31 mouse cellular contexts compared by ENCODE assay signal in the genomic region with DNA sequence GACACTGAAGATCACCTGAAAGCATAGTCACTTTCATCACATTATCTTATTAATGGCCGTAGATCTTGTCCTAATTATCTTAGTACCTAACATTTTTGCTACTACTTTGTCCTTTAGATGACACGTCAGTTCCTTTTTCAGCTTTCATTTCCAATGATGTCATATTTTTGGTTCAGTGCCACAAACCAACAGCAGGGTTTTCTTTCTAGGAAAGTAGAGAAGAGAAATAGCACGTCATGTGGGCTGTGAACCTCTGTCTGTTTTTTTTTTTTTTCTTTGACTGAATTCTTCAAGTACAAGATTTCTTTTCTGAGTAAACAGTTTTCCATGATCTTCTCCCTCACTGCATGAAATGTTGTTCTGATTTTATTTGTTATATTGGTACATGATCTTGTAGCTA. TPM values are rescaled to one million over a fixed set of nuclear protein-coding genes. Genes with fewer than 3 reads are reported as not detected.
"Had no signal": no experiment of that assay in that cellular context is flagged by ENCODE, and none has a peak within 500 bp of the region (broad histone marks: within the 10 kb centered on the region; RNA-seq: fewer than 3 reads in every experiment).

No protein-coding gene starts in this region.

- DNase-seq: kidney, adult 2 months; kidney, postnatal 25 days; layer of hippocampus, adult 9-11 months; liver; lung, adult 18-20 months; lung, postnatal 10 days; lung, postnatal 36 days; retina, postnatal 1 day; thymus, adult 2 months; thymus, postnatal 25 days had no signal

- H3K36me3 ChIP-seq: limb, embryonic 10.5 days; limb, embryonic 13.5 days; liver, embryonic 12.5 days; liver, embryonic 15.5 days; lung, embryonic 15.5 days; midbrain, embryonic 12.5 days; midbrain, embryonic 15.5 days; neural tube, embryonic 12.5 days; neural tube, embryonic 15.5 days had no signal

- H3K9ac ChIP-seq: limb, embryonic 13.5 days; liver, embryonic 12.5 days; liver, embryonic 15.5 days; lung, embryonic 15.5 days; midbrain, embryonic 12.5 days; midbrain, embryonic 15.5 days; neural tube, embryonic 12.5 days; neural tube, embryonic 15.5 days had no signal

- H3K4me2 ChIP-seq: limb, embryonic 13.5 days; liver, embryonic 12.5 days; liver, embryonic 15.5 days; lung, embryonic 15.5 days; midbrain, embryonic 12.5 days; midbrain, embryonic 15.5 days; neural tube, embryonic 12.5 days; neural tube, embryonic 15.5 days had no signal

- H3K4me1 ChIP-seq: limb, embryonic 10.5 days; limb, embryonic 13.5 days; liver, embryonic 12.5 days; liver, embryonic 15.5 days; lung, embryonic 15.5 days; midbrain, embryonic 12.5 days; midbrain, embryonic 15.5 days; neural tube, embryonic 12.5 days; neural tube, embryonic 15.5 days had no signal

- ATAC-seq: liver, embryonic 12.5 days; midbrain, embryonic 15.5 days had no signal

- H3K27me3 ChIP-seq: limb, embryonic 13.5 days; liver, embryonic 15.5 days; lung, embryonic 15.5 days; midbrain, embryonic 12.5 days; midbrain, embryonic 15.5 days; neural tube, embryonic 12.5 days; neural tube, embryonic 15.5 days had no signal

- H3K4me3 ChIP-seq: layer of hippocampus, adult 2 months; limb, embryonic 10.5 days; limb, embryonic 13.5 days; liver, embryonic 12.5 days; liver, embryonic 15.5 days; lung, embryonic 15.5 days; midbrain, embryonic 12.5 days; midbrain, embryonic 15.5 days; neural tube, embryonic 12.5 days; neural tube, embryonic 15.5 days had no signal

- H3K27ac ChIP-seq: kidney, postnatal 0 days; layer of hippocampus, adult 2 months; limb, embryonic 10.5 days; limb, embryonic 13.5 days; liver, embryonic 12.5 days; liver, embryonic 15.5 days; lung, embryonic 15.5 days; midbrain, embryonic 12.5 days; midbrain, embryonic 15.5 days; neural tube, embryonic 12.5 days; neural tube, embryonic 15.5 days; stomach, postnatal 0 days had no signal

- H3K9me3 ChIP-seq: limb, embryonic 10.5 days; limb, embryonic 13.5 days; liver, embryonic 12.5 days; liver, embryonic 15.5 days; lung, embryonic 15.5 days; midbrain, embryonic 12.5 days; midbrain, embryonic 15.5 days; neural tube, embryonic 12.5 days; neural tube, embryonic 15.5 days had no signal

RNA-seq across cellular contexts. Expression of gene Ifna4, which starts 1.6 kb away (rescaled TPM):
- total RNA-seq: layer of hippocampus, adult 2 months; layer of hippocampus, postnatal 25 days; left cerebral cortex, adult 18-20 months; left cerebral cortex, postnatal 25 days had no signal
- polyA plus RNA-seq: kidney, adult 2 months; kidney, embryonic 14.5 days; kidney, postnatal 0 days; large intestine, adult 2 months; limb, embryonic 10.5 days; limb, embryonic 13.5 days; liver, embryonic 12.5 days; liver, embryonic 15.5 days; lung, embryonic 15.5 days; midbrain, embryonic 12.5 days; midbrain, embryonic 15.5 days; neural tube, embryonic 12.5 days; neural tube, embryonic 15.5 days; small intestine, adult 2 months; spleen, adult 2 months; stomach, embryonic 14.5 days; stomach, postnatal 0 days; thymus, adult 2 months; urinary bladder, adult 2 months had no signal

RNA-seq across cellular contexts. Expression of gene Ifna5, which starts 4.7 kb away (rescaled TPM):
- total RNA-seq: layer of hippocampus, adult 2 months; layer of hippocampus, postnatal 25 days; left cerebral cortex, adult 18-20 months; left cerebral cortex, postnatal 25 days had no signal
- polyA plus RNA-seq: kidney, adult 2 months; kidney, embryonic 14.5 days; kidney, postnatal 0 days; large intestine, adult 2 months; limb, embryonic 10.5 days; limb, embryonic 13.5 days; liver, embryonic 12.5 days; liver, embryonic 15.5 days; lung, embryonic 15.5 days; midbrain, embryonic 12.5 days; midbrain, embryonic 15.5 days; neural tube, embryonic 12.5 days; neural tube, embryonic 15.5 days; small intestine, adult 2 months; spleen, adult 2 months; stomach, embryonic 14.5 days; stomach, postnatal 0 days; thymus, adult 2 months; urinary bladder, adult 2 months had no signal

RNA-seq across cellular contexts. Expression of gene Ifna1, which starts 9.8 kb away (rescaled TPM):
- total RNA-seq: layer of hippocampus, adult 2 months; layer of hippocampus, postnatal 25 days; left cerebral cortex, adult 18-20 months; left cerebral cortex, postnatal 25 days had no signal
- polyA plus RNA-seq: kidney, adult 2 months; kidney, embryonic 14.5 days; kidney, postnatal 0 days; large intestine, adult 2 months; limb, embryonic 10.5 days; limb, embryonic 13.5 days; liver, embryonic 12.5 days; liver, embryonic 15.5 days; lung, embryonic 15.5 days; midbrain, embryonic 12.5 days; midbrain, embryonic 15.5 days; neural tube, embryonic 12.5 days; neural tube, embryonic 15.5 days; small intestine, adult 2 months; spleen, adult 2 months; stomach, embryonic 14.5 days; stomach, postnatal 0 days; thymus, adult 2 months; urinary bladder, adult 2 months had no signal

RNA-seq across cellular contexts. Expression of gene Ifna6, which starts 12.8 kb away (rescaled TPM):
- total RNA-seq: layer of hippocampus, adult 2 months; layer of hippocampus, postnatal 25 days; left cerebral cortex, adult 18-20 months; left cerebral cortex, postnatal 25 days had no signal
- polyA plus RNA-seq: kidney, adult 2 months; kidney, embryonic 14.5 days; kidney, postnatal 0 days; large intestine, adult 2 months; limb, embryonic 10.5 days; limb, embryonic 13.5 days; liver, embryonic 12.5 days; liver, embryonic 15.5 days; lung, embryonic 15.5 days; midbrain, embryonic 12.5 days; midbrain, embryonic 15.5 days; neural tube, embryonic 12.5 days; neural tube, embryonic 15.5 days; small intestine, adult 2 months; spleen, adult 2 months; stomach, embryonic 14.5 days; stomach, postnatal 0 days; thymus, adult 2 months; urinary bladder, adult 2 months had no signal

RNA-seq across cellular contexts. Expression of gene Ifna11, which starts 20.3 kb away (rescaled TPM):
- total RNA-seq: layer of hippocampus, adult 2 months; layer of hippocampus, postnatal 25 days; left cerebral cortex, adult 18-20 months; left cerebral cortex, postnatal 25 days had no signal
- polyA plus RNA-seq: kidney, adult 2 months; kidney, embryonic 14.5 days; kidney, postnatal 0 days; large intestine, adult 2 months; limb, embryonic 10.5 days; limb, embryonic 13.5 days; liver, embryonic 12.5 days; liver, embryonic 15.5 days; lung, embryonic 15.5 days; midbrain, embryonic 12.5 days; midbrain, embryonic 15.5 days; neural tube, embryonic 12.5 days; neural tube, embryonic 15.5 days; small intestine, adult 2 months; spleen, adult 2 months; stomach, embryonic 14.5 days; stomach, postnatal 0 days; thymus, adult 2 months; urinary bladder, adult 2 months had no signal
